Mouse (Mus musculus): Measurements from ENCODE around the gene Bzw1.

DNA sequence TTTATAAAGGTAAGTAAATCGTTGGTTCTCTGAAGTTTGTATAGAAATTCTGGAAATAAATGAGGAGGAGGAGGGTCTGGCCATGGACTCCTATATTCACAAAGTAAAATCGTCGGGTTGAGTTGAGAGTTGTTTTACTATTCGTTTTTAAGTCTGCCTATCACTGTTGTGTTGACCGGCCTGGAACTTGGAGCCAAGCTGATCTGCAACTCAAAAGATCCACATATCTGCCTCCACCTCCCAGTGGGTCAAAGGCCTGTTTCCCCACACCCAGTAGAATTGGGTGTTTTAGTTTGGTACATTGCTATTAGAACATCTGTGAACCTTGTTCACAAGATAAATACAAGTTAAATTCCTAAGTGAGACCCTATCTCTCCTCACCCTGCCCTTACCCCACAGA is 11.0 kb downstream of the Bzw1 start:
- TF ChIP-seq CTCF (IDR thresholded peaks at IDR 0.05; ENCODE audit: low read depth): no peak
- TF ChIP-seq EP300 (optimal IDR thresholded peaks at IDR 0.05): no peak
